Mouse (Mus musculus): ENCODE data around the gene Grrp1.

DNA sequence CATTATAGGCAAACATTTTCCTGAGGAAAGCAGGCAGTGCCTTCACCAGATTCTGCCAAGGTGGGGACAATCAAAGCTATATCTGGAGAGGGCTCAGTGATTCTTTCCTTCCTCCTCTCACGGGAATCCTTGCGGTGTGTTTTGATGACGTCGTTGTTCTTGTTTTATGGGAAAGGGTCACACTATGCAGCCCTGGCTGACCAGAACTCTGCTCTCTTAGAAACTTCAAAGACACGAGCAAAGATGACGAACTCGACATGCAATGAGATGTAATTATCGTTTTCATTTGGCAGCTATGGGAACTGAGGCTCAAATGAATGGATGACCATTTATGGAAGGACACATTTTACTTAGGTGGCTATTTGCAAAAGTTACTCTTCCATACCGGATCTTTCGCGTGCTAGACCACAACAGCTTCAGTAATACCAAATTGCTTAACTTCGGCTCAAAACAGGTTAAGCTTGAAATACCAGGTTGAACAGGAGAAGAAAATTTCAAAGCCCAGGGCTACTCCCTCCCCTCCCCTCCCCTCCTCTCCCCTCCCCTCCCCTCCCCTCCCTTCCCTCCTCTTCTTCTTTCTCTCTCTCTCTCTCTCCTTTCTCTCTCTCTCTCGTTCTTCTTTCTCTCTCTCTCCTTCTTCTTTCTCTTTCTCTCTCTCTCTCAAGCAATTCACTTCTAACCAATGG, 19.0 kb upstream of the Grrp1 start:
- TF ChIP-seq CTCF (IDR thresholded peaks at IDR 0.05; ENCODE audit: extremely low read depth, insufficient read depth, low read length) = no peak
- no peak for TF ChIP-seq POLR2A (IDR thresholded peaks at IDR 0.05; ENCODE audit: extremely low read depth, insufficient read depth, low read length)

Measured in cortical plate, adult 2 months (tissue).